Mouse (Mus musculus): ENCODE measurements around the gene Nlgn1. TPM values are rescaled to one million over a fixed set of nuclear protein-coding genes. Genes with fewer than 3 reads are reported as not detected.

Gene Nlgn1
- polyA plus RNA-seq, 1 experiment: not detected

GRCm38 (mm10) chr3:25449356-25449755 is 882.9 kb downstream of the Nlgn1 start:
- H3K4me1 ChIP-seq (ENCODE audit: control insufficient read depth, insufficient read depth, insufficient read length): no peaks in the 10 kb centered on the region
- 86% methylated on average over 4 of the region's 4 CpGs for WGBS
- TF ChIP-seq CTCF (IDR thresholded peaks at IDR 0.05; ENCODE audit: extremely low read depth, insufficient read depth, insufficient read length, insufficient replicate concordance) (no peak), POLR2A (IDR thresholded peaks at IDR 0.05; ENCODE audit: low read depth, low read length) (no peak)
- no peaks in the 10 kb centered on the region for H3K27me3 ChIP-seq (ENCODE audit: control insufficient read depth, insufficient read depth, low read length)
- H3K4me3 ChIP-seq (ENCODE audit: extremely low read depth, insufficient read depth, insufficient read length): no peak overlapping the region
- H3K27ac ChIP-seq (ENCODE audit: insufficient read depth, low read length): no peak overlapping the region
- no peak for DNase-seq (ENCODE audit: low read depth in 1 of 2, low spot score in 2 of 2)
- H3K36me3 ChIP-seq (ENCODE audit: control insufficient read depth, insufficient read depth, low read length): no peaks in the 10 kb centered on the region

- Histone ChIP-seq H3K27ac (ENCODE audit: insufficient read depth, low read length) (no peak overlapping the region), H3K36me3 (ENCODE audit: control insufficient read depth, insufficient read depth, low read length) (no peaks in the 10 kb centered on the region), H3K4me1 (ENCODE audit: control insufficient read depth, insufficient read depth, insufficient read length) (no peaks in the 10 kb centered on the region), H3K4me3 (ENCODE audit: extremely low read depth, insufficient read depth, insufficient read length) (no peak overlapping the region), H3K27me3 (ENCODE audit: control insufficient read depth, insufficient read depth, low read length) (no peaks in the 10 kb centered on the region)
- WGBS: 78% methylated on average over 1 of the region's 1 CpGs
- no peak for DNase-seq (ENCODE audit: low read depth in 1 of 2, low spot score in 2 of 2)
- TF ChIP-seq POLR2A (IDR thresholded peaks at IDR 0.05; ENCODE audit: low read depth, low read length) (no peak), CTCF (IDR thresholded peaks at IDR 0.05; ENCODE audit: extremely low read depth, insufficient read depth, insufficient read length, insufficient replicate concordance) (no peak)
Measured at GRCm38 (mm10) chr3:25447181-25447580, 885.1 kb downstream of the Nlgn1 start.

GRCm38 (mm10) chr3:25443657-25444056 is 888.6 kb downstream of the Nlgn1 start:
- H3K4me3 ChIP-seq (ENCODE audit: extremely low read depth, insufficient read depth, insufficient read length): no peak overlapping the region
- no peak for DNase-seq (ENCODE audit: low read depth in 1 of 2, low spot score in 2 of 2)
- H3K4me1 ChIP-seq (ENCODE audit: control insufficient read depth, insufficient read depth, insufficient read length): no peaks in the 10 kb centered on the region
- H3K27me3 ChIP-seq (ENCODE audit: control insufficient read depth, insufficient read depth, low read length): no peaks in the 10 kb centered on the region
- WGBS: 76% methylated on average over 3 of the region's 3 CpGs
- no peaks in the 10 kb centered on the region for H3K36me3 ChIP-seq (ENCODE audit: control insufficient read depth, insufficient read depth, low read length)
- no peak for TF ChIP-seq CTCF (IDR thresholded peaks at IDR 0.05; ENCODE audit: extremely low read depth, insufficient read depth, insufficient read length, insufficient replicate concordance)
- no peak for TF ChIP-seq POLR2A (IDR thresholded peaks at IDR 0.05; ENCODE audit: low read depth, low read length)
- no peak overlapping the region for H3K27ac ChIP-seq (ENCODE audit: insufficient read depth, low read length)

- WGBS: 96% methylated on average over 1 of the region's 1 CpGs
- Histone ChIP-seq H3K27me3 (ENCODE audit: control insufficient read depth, insufficient read depth, low read length) (no peaks in the 10 kb centered on the region), H3K4me1 (ENCODE audit: control insufficient read depth, insufficient read depth, insufficient read length) (no peaks in the 10 kb centered on the region), H3K4me3 (ENCODE audit: extremely low read depth, insufficient read depth, insufficient read length) (no peak overlapping the region), H3K27ac (ENCODE audit: insufficient read depth, low read length) (no peak overlapping the region), H3K36me3 (ENCODE audit: control insufficient read depth, insufficient read depth, low read length) (no peaks in the 10 kb centered on the region)
- TF ChIP-seq POLR2A (IDR thresholded peaks at IDR 0.05; ENCODE audit: low read depth, low read length): no peak
- no peak for TF ChIP-seq CTCF (IDR thresholded peaks at IDR 0.05; ENCODE audit: extremely low read depth, insufficient read depth, insufficient read length, insufficient replicate concordance)
- no peak for DNase-seq (ENCODE audit: low read depth in 1 of 2, low spot score in 2 of 2)
Measured at GRCm38 (mm10) chr3:25442617-25443016, 889.6 kb downstream of the Nlgn1 start.

- TF ChIP-seq CTCF (IDR thresholded peaks at IDR 0.05; ENCODE audit: extremely low read depth, insufficient read depth, insufficient read length, insufficient replicate concordance) (no peak), POLR2A (IDR thresholded peaks at IDR 0.05; ENCODE audit: low read depth, low read length) (no peak)
- Histone ChIP-seq H3K4me3 (ENCODE audit: extremely low read depth, insufficient read depth, insufficient read length) (no peak overlapping the region), H3K27me3 (ENCODE audit: control insufficient read depth, insufficient read depth, low read length) (no peaks in the 10 kb centered on the region), H3K27ac (ENCODE audit: insufficient read depth, low read length) (no peak overlapping the region), H3K36me3 (ENCODE audit: control insufficient read depth, insufficient read depth, low read length) (no peaks in the 10 kb centered on the region), H3K4me1 (ENCODE audit: control insufficient read depth, insufficient read depth, insufficient read length) (no peaks in the 10 kb centered on the region)
- DNase-seq (ENCODE audit: low read depth in 1 of 2, low spot score in 2 of 2): no peak
Measured at GRCm38 (mm10) chr3:25426931-25427330, 905.3 kb downstream of the Nlgn1 start.

- no peak for TF ChIP-seq CTCF (IDR thresholded peaks at IDR 0.05; ENCODE audit: extremely low read depth, insufficient read depth, insufficient read length, insufficient replicate concordance)
- TF ChIP-seq POLR2A (IDR thresholded peaks at IDR 0.05; ENCODE audit: low read depth, low read length): no peak
- Histone ChIP-seq H3K36me3 (ENCODE audit: control insufficient read depth, insufficient read depth, low read length) (no peaks in the 10 kb centered on the region), H3K27ac (ENCODE audit: insufficient read depth, low read length) (no peak overlapping the region), H3K4me1 (ENCODE audit: control insufficient read depth, insufficient read depth, insufficient read length) (no peaks in the 10 kb centered on the region), H3K27me3 (ENCODE audit: control insufficient read depth, insufficient read depth, low read length) (no peaks in the 10 kb centered on the region), H3K4me3 (ENCODE audit: extremely low read depth, insufficient read depth, insufficient read length) (no peak overlapping the region)
- 82% methylated on average over 4 of the region's 4 CpGs for WGBS
- DNase-seq (ENCODE audit: low read depth in 1 of 2, low spot score in 2 of 2): no peak
Measured at GRCm38 (mm10) chr3:25412003-25412402, 920.3 kb downstream of the Nlgn1 start.
